ENCODE assay signal across 8 mouse cellular contexts in genomic region chr16:87754858-87755257, GRCm38 (mm10). TPM values are rescaled to one million over a fixed set of nuclear protein-coding genes. Genes with fewer than 3 reads are reported as not detected.
A peak's percentile ranks its signal among the peaks of the same experiment; 100 is the strongest.
DNase-seq lines count a peak whose midpoint lies in the region; ATAC-seq and TF ChIP-seq lines count a peak whose summit lies in the region.

No protein-coding gene starts in this region.

- 34% methylated on average over 9 of the region's 9 CpGs for WGBS in thymus, adult 2 months
- 63% methylated on average over 9 of the region's 9 CpGs for whole genome bisulfite sequencing in intestine, embryonic 14.5 days
- 71% methylated on average over 9 of the region's 9 CpGs for WGBS in neural tube, embryonic 14.5 days

- H3K4me1 ChIP-seq in thymus, adult 2 months (replicated peaks; ENCODE audit: control insufficient read depth, insufficient read depth, low read length) = peaks cover 15% of the 10 kb centered on the region
- no peaks in the 10 kb centered on the region for H3K4me1 ChIP-seq in intestine, embryonic 14.5 days (replicated peaks; ENCODE audit: control insufficient read depth, insufficient read depth, low read length)
- H3K4me1 ChIP-seq in neural tube, embryonic 14.5 days (ENCODE audit: control insufficient read depth, insufficient read depth, low read length) = no peaks in the 10 kb centered on the region

- ATAC-seq in intestine, embryonic 14.5 days (replicated peaks; ENCODE audit: low FRiP score, low TSS enrichment, low read depth) = 0 out of 2 replicates have a peak, but pooled peaks have one; percentile 32
- ATAC-seq in neural tube, embryonic 14.5 days (ENCODE audit: low read depth) = 0 out of 2 replicates have a peak, but pooled peaks have one; percentile 46

- TF ChIP-seq POLR2A in thymus, adult 2 months (IDR thresholded peaks at IDR 0.05; ENCODE audit: control insufficient read depth, extremely low read depth, insufficient read depth, low read length, poor library complexity) = no peak

- H3K9me3 ChIP-seq in intestine, embryonic 14.5 days (ENCODE audit: control insufficient read depth, low read length) = no peaks in the 10 kb centered on the region
- H3K9me3 ChIP-seq in neural tube, embryonic 14.5 days (ENCODE audit: control insufficient read depth, low read length) = no peaks in the 10 kb centered on the region

- no peaks in the 10 kb centered on the region for H3K27me3 ChIP-seq in thymus, adult 2 months (ENCODE audit: control insufficient read depth, insufficient read depth, low read length)
- no peaks in the 10 kb centered on the region for H3K27me3 ChIP-seq in intestine, embryonic 14.5 days (replicated peaks; ENCODE audit: control insufficient read depth, insufficient read depth, low read length)
- H3K27me3 ChIP-seq in neural tube, embryonic 14.5 days (ENCODE audit: control insufficient read depth, insufficient read depth, low read length) = no peaks in the 10 kb centered on the region

- no peak overlapping the region for H3K4me3 ChIP-seq in thymus, adult 2 months (ENCODE audit: control insufficient read depth, insufficient read depth, low read length)
- H3K4me3 ChIP-seq in intestine, embryonic 14.5 days (ENCODE audit: low read depth, low read length) = no peak overlapping the region
- no peak overlapping the region for H3K4me3 ChIP-seq in neural tube, embryonic 14.5 days (ENCODE audit: low read depth, low read length)

- H3K9ac ChIP-seq in intestine, embryonic 14.5 days (ENCODE audit: low read length) = no peak overlapping the region
- H3K9ac ChIP-seq in neural tube, embryonic 14.5 days (replicated peaks; ENCODE audit: low read depth, low read length) = no peak overlapping the region

- peak; percentile 79 for DNase-seq in thymus, adult 2 months
- DNase-seq in thymus, adult 18-20 months = no peak
- DNase-seq in adrenal gland, adult 18-20 months (ENCODE audit: low spot score in 2 of 2) = peak; percentile 66 to 74
- DNase-seq in embryo, embryonic 10 days (ENCODE audit: low spot score) = peak; percentile 55
- peak; percentile 67 for DNase-seq in intestine, embryonic 14.5 days (ENCODE audit: low spot score)
- DNase-seq in left cerebral cortex, postnatal 4 days = peak; percentile 59
- DNase-seq in thymus, postnatal 4 days = peak; percentile 91

- no peak overlapping the region for H3K27ac ChIP-seq in thymus, adult 2 months (ENCODE audit: control insufficient read depth, insufficient read depth, low read length)
- H3K27ac ChIP-seq in intestine, embryonic 14.5 days (ENCODE audit: low read depth) = no peak overlapping the region
- H3K27ac ChIP-seq in neural tube, embryonic 14.5 days (ENCODE audit: low read depth, low read length) = no peak overlapping the region

- intact Hi-C loops in left cerebral cortex, postnatal 4 days (cut with DNase I) = no loop called here

- no peaks in the 10 kb centered on the region for H3K36me3 ChIP-seq in thymus, adult 2 months (ENCODE audit: control insufficient read depth, insufficient read depth, low read length)
- H3K36me3 ChIP-seq in intestine, embryonic 14.5 days (ENCODE audit: control insufficient read depth, insufficient read depth, low read length) = no peaks in the 10 kb centered on the region
- H3K36me3 ChIP-seq in neural tube, embryonic 14.5 days (ENCODE audit: control insufficient read depth, insufficient read depth, low read length) = no peaks in the 10 kb centered on the region

- no peak overlapping the region for H3K4me2 ChIP-seq in intestine, embryonic 14.5 days (ENCODE audit: low read length)
- H3K4me2 ChIP-seq in neural tube, embryonic 14.5 days (ENCODE audit: low read depth, low read length) = no peak overlapping the region

- TF ChIP-seq CTCF in thymus, adult 2 months (IDR thresholded peaks at IDR 0.05; ENCODE audit: borderline replicate concordance, control insufficient read depth, extremely low read depth, insufficient read depth, low read length, poor library complexity) = no peak

RNA-seq across cellular contexts. Expression of gene Bach1, which starts 56.1 kb away (rescaled TPM):
- 40.2 and 45.4 TPM in 2 replicates for polyA plus RNA-seq in thymus, adult 2 months (2012; rRNA removed)
- total RNA-seq in adrenal gland, adult 18-20 months (2021) = 10 to 100 TPM; 16.5 to 22.3 TPM
- 13.6 and 14.5 TPM in 2 replicates for polyA plus RNA-seq in intestine, embryonic 14.5 days (2014; fragmentation: Nextera tagmentation; extraction: Ambion mirVana)
- 10 to 100 TPM; 37.1 to 38.5 TPM for total RNA-seq in left cerebral cortex, postnatal 4 days (2021)
- polyA plus RNA-seq in neural tube, embryonic 14.5 days (2014; fragmentation: Nextera tagmentation; extraction: Ambion mirVana) = 21.7 and 22.4 TPM in 2 replicates

Comparison
In these comparisons a context has a peak if more than half of its experiments do, and no peak if none do; other contexts are left out.
1. DNase-seq: peak in thymus, adult 2 months (single experiment), adrenal gland, adult 18-20 months (2 of 2), embryo, embryonic 10 days (single experiment), intestine, embryonic 14.5 days (single experiment), left cerebral cortex, postnatal 4 days (single experiment) and thymus, postnatal 4 days (single experiment); none in thymus, adult 18-20 months (0 of 2).